Mouse (Mus musculus): ENCODE measurements at regions not wholly inside any gene's neighbourhood (a gene's known extent, or its start where the extent isn't known, plus 50 kb on each side); places are given as distances from the start of the nearest gene placed in this dataset.

DNA sequence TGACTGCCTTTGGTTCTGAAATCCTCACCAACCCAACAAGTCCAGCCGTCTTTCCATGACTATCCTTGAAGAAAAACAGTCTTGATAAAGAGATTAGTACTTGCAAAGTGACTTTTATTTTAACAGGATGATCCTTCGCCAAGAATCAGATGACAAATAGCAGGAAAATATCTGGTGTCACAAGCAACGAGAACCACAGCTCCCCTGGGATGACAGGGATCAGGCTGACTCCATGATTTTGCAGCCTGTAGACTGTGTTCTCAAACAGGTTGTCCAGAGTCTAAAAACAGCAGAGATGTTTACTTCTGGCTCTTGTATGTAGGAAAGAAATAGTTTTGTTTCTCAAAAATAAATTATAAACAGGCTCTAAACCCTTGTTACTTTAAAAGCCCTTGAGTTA lies 63.3 kb downstream of the Tmem18 start:
- DNase-seq, result no peak

GRCm38 (mm10) chr12:30651506-30651905 lies 67.3 kb downstream of the Tmem18 start:
- DNase-seq, result no peak

- peak; percentile 43 for DNase-seq
Measured at GRCm38 (mm10) chr12:30654347-30655075, 70.3 kb downstream of the Tmem18 start.

- no peak for DNase-seq
Measured at GRCm38 (mm10) chr12:30655076-30655421, 70.8 kb downstream of the Tmem18 start.

GRCm38 (mm10) chr12:30678826-30679225 lies 94.6 kb downstream of the Tmem18 start:
- DNase-seq, result no peak

DNA sequence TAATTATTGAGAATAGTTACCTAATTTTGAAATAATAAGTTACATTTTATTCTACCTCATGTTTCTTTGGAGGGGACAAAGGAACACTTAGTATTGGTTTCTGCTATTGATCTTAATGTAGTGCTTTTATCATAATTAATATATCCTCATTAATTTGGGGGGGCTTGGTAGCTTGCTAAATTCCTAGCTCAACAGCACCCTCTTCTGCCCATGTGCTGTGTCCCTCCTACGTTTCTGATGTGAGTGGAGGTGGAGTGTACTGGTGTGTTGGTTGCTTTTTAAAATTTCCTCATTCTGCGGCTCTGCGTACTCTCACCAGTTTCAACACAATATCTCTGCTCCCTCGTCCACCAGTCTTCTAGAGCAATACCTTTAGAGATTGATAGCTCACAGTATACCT lies 105.8 kb downstream of the Tmem18 start:
- DNase-seq, result peak; percentile 12

GRCm38 (mm10) chr12:30693540-30693939 lies 109.3 kb downstream of the Tmem18 start:
- DNase-seq, result no peak

- DNase-seq, result no peak
Measured at GRCm38 (mm10) chr12:30698256-30698655, 114.0 kb downstream of the Tmem18 start.

- DNase-seq, result no peak
Measured at GRCm38 (mm10) chr12:30703691-30704090, 119.5 kb downstream of the Tmem18 start.

- DNase-seq, result no peak
Measured at GRCm38 (mm10) chr12:30707271-30707670, 123.0 kb downstream of the Tmem18 start.

DNA sequence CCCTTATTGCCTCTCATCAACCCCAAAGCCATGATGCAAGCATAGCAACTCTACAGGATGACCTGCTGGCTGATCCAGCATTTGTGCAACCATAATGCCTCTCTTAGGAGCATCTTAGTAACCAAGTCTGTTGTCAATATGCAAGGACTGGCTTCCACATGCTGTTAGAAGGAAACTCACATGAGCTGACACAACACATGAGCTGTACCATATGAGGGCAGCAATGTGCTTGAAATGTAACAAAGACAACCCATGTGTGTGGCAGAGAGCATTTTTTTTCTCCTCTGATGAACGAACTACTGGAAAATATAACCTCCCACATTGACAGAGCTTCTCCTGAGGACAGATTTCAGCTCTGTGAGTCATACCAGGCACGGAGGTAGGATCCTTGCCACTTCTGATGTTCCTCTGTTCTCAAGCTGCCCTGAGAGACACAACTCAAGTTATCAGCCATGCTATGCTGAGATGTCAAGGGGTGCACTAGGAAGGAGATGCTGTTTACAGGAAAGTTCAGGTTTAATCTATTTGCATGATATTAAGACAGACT lies 124.5 kb downstream of the Tmem18 start:
- DNase-seq, result no peak

- DNase-seq, result no peak
Measured at GRCm38 (mm10) chr12:30710554-30710953, 126.3 kb downstream of the Tmem18 start.

DNA sequence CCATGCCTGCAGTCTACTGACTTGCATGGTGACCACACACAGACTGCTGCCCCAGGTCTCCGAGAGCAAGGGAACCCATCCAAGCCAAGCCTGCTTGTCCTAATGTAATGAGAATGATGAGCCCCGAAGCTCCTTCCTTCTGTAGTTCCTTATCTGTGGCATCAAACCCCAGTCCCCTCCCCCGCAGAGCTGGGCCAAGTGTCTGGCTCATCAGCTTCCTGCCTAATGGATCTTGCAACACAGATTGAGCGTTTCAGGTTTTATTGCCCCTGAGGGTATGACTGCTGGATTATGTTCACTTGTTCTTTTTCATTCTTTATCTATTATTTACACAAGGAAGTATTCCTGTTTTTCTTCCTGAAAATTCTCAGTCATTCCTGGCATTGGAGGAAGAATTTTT lies 142.5 kb downstream of the Tmem18 start:
- DNase-seq, result no peak

GRCm38 (mm10) chr12:30729437-30729836 lies 145.2 kb downstream of the Tmem18 start:
- no peak for DNase-seq

DNA sequence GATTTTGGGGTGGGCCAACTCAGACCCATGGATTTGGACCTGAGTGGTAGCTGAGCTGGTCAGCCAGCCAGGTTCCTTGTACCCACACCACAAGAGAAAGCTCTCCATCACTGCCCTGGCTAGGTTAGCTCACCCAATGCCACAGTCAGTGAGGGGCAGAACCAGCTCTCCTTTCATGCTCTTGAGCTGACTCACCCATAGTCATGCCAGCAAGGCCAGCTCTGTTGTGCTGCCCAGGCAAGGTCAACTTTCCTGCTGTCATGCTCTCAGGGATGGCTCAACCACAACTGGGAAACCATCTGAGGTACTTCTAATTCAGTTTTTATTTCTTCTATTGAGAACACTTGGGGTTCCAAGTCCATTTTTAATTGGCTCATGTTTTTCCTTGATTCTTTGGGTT lies 116.5 kb upstream of the Alkal2 start:
- no peak for DNase-seq

GRCm38 (mm10) chr12:30793371-30793770 lies 90.8 kb upstream of the Alkal2 start:
- DNase-seq, result no peak

- no peak for DNase-seq
Measured at GRCm38 (mm10) chr12:30816096-30816495, 68.0 kb upstream of the Alkal2 start.

DNA sequence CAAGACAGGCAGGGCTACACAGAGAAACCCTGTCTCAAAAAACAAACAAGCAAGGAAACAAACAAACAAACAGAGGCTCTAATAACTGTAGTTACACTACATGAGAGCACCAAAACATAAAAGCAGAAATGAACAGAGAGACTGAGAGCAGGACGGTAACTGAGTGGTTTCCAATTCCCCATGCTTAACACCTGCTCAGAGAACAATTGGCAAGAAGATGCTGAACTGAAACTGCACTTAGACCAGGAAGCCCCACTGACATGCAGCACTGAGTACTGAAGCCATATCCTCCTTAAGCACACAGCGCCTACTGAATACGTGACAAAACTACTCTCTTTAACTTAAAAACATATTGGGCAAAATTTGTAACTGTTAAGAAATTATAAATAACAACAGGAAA lies 52.7 kb upstream of the Alkal2 start:
- no peak for DNase-seq

Data from lung, postnatal 36 days (tissue).